Mouse (Mus musculus) left cerebral cortex, adult 18-20 months (tissue): ENCODE data around the gene Snx13. TPM values are rescaled to one million over a fixed set of nuclear protein-coding genes. Genes with fewer than 3 reads are reported as not detected.

ENCODE experiments used
- DNase-seq, 2 experiments: peaks; one replicate each; pipeline ENCODE4 v3.0.0; 2021 to 2022; ENCODE audit warnings: low spot score in 2 of 2, mixed read lengths in 1 of 2
- long read RNA-seq, 2 experiments: library from polyadenylated mRNA; stranded (forward); transcript quantifications; one replicate each; pipeline ENCODE4 v2.0.0; 2021
- total RNA-seq, 2 experiments: library from RNA; stranded (reverse); gene quantifications; 2 replicates each; pipeline ENCODE4 v1.2.3; 2021

The Snx13 gene
- 10 to 100 TPM; 65.2 to 68.8 TPM for total RNA-seq
- long read RNA-seq, experiment 1, full-length matches to known transcripts = 30 of 56 reads
- long read RNA-seq, experiment 1, partial matches to known transcripts = 6 of 56 reads
- long read RNA-seq, experiment 1, other reads (novel, unspliced or antisense) = 20 of 56 reads
- long read RNA-seq, experiment 2, full-length matches to known transcripts = 17 of 30 reads
- long read RNA-seq, experiment 2, partial matches to known transcripts = 3 of 30 reads
- long read RNA-seq, experiment 2, other reads (novel, unspliced or antisense) = 10 of 30 reads

GRCm38 (mm10) chr12:35046999-35047319 is at the start of gene Snx13:
Gene Snx13, plus strand, starts transcription at chr12:35047186.
- peak; percentile 83 to 92 for DNase-seq

GRCm38 (mm10) chr12:34997597-34998182 is 49.3 kb upstream of the Snx13 start:
- no peak for DNase-seq

DNA sequence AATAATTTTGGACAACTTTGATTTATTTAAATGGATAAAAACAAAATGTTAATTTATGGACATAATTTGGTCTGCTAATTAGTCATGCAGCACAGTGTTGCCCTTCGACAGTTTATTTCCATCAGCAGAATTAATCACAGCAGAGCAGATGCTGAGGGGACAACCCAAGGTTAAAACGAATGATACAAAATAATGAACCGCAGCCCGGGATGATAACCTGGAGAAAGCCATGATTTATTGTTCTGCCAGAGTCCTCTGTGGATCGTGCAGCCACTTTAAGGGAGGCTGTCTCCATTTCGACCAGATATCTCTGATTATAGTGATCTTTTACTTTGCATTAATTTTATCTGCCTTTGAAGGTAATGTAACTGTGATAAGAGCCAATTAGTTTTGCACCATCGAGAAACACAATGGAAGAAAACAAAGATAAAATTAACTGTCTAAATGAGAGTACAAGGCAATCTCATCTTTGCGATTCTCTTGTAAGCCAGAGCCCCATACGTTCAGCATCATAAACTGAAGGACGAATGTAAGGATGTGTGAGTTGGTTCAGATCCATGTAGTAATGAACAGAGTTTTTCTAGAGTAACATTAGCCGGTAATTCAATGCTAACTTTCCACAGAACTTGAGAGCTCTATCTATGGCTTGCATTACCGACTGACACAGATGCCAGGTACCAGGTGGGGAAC is 48.1 kb upstream of the Snx13 start:
- DNase-seq = no peak

GRCm38 (mm10) chr12:35000323-35000722 is 46.7 kb upstream of the Snx13 start:
- DNase-seq = no peak

DNA sequence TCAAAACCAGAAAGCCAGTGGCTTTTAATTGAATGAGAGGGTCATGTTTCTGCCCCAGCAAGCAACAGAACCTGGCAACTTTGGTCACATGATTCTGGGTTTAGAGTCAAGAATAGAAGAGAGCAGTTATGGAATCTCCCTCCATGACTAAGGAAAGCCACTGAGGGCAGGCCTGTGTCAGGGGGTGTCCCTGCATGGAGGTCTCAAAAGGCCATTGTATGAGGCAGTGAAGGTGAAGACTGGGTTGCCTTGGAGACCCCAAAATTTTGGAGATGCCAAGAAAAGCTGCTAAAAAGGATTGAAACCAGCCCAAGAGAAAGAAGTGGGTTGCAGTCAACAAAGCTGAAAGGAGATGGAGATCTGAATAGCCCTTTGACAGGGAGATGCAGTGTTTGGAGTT is 41.2 kb upstream of the Snx13 start:
- DNase-seq = no peak

- no peak for DNase-seq
Observed at GRCm38 (mm10) chr12:35007851-35008250, 39.1 kb upstream of the Snx13 start.

- peak; percentile 7 to 19 for DNase-seq
Observed at GRCm38 (mm10) chr12:35008340-35009137, 38.4 kb upstream of the Snx13 start.

GRCm38 (mm10) chr12:35011462-35011861 is 35.5 kb upstream of the Snx13 start:
- DNase-seq = no peak

DNA sequence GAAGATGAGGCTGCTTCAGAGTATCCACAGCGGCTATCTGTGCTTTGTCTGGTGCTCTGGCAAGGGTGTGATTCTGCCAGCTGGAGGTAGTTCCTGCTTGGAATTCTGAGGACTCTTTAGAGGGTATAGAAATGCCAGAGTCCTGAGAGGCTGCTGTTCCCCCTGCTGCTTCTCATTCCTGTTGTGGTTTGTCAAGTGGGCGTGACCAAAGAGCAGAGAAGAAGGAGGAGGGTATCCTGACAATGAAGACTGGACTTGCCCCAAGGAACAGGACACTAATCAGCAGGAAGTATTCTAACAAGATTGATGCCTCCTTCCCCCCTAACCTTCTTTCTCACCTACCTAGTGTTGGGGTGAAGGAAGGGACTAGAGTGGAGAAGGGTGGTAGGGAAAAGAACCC is 33.0 kb upstream of the Snx13 start:
- no peak for DNase-seq

DNA sequence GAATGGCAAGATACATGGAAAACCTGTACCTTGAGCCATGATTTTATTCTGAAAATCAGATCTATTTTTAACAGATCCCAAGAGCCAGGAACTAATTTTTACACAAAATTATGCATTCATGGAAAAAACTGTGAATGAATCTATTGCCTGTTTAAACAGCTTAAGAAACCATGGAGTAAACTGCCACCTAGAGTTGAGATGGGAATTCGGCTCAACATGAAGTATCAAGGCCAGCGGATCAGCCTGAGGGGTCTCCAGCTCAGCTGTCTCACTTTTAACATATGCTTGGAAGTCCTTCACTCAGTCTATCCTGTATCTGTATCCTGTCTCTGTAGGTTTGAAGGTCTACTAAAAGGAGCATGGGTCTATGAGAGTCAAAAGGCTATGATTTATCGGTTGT is 30.9 kb upstream of the Snx13 start:
- peak in 1 of 2 experiments; percentile 14 for DNase-seq

GRCm38 (mm10) chr12:35016481-35017250 is 30.3 kb upstream of the Snx13 start:
- DNase-seq = no peak

DNA sequence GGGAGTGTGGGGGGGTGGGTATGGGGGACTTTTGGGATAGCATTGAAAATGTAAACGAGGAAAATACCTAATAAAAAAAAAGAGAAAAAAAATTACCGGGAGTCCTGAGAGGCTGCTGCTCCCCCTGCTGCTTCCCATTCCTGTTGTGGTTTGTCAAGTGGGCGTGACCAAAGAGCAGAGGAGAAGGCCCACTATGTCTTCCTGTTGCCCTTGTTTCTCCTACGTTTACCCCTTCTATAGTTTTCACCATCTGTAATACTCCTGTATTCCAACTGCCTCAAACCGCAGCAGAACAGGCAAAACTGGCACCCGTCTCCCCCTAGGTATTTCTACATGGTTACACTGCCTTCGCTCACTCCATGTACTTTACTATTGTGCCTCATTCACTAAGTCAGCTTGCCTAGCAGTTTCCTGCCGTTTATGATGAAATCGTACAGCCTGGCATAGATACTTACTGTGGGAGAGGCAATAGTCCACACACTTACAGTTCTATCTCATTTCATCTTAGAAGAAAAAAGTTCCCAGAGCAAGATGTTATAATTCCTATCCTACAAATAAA is 28.2 kb upstream of the Snx13 start:
- DNase-seq = no peak

- no peak for DNase-seq
Observed at GRCm38 (mm10) chr12:35021285-35021684, 25.7 kb upstream of the Snx13 start.

- no peak for DNase-seq
Observed at GRCm38 (mm10) chr12:35022066-35022465, 24.9 kb upstream of the Snx13 start.

DNA sequence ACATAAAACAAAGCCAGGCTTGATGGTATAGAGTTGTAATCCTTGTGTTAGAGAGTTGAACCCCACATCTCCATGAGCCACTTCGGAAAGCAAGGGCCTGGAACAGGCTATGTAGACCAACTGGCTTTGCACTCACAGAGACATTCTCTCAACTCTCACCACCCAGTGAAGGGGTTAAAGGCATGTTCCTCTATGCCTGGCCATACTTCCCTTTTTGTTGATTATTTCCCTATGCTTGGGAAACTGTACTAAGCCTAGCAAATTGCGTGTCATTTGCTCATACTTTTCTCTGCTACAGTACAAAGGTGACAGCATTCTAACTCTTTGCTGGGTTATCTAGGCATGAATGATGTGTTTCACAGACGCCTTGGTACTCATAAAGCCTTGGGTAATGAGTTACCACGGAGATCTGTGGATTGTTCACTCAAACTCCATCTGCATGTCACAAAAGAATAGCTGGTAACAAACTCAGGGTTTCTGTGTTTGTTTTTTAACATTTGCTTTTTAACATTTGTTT is 21.0 kb upstream of the Snx13 start:
- DNase-seq = no peak

DNA sequence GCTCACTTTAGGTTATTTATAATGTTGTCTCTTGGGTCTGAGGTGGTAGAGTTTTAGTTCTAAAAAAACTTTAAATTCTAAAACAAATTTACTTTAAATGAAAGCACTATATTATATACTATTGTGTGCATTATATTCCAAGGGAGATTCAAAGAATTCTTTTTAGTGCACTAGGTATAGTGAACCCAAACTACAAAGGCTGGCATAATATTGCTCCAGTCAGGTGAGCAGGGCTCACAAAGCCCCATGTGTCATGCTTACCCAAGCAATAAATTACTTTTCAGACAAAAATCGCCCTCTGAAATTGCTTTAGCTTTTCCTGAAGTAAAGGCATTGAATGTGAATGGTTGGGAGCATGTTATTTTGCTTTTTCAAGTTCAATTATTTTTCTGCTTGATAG is 19.5 kb upstream of the Snx13 start:
- DNase-seq = no peak

GRCm38 (mm10) chr12:35038668-35039570 is 8.1 kb upstream of the Snx13 start:
- peak; percentile 27 to 44 for DNase-seq

DNA sequence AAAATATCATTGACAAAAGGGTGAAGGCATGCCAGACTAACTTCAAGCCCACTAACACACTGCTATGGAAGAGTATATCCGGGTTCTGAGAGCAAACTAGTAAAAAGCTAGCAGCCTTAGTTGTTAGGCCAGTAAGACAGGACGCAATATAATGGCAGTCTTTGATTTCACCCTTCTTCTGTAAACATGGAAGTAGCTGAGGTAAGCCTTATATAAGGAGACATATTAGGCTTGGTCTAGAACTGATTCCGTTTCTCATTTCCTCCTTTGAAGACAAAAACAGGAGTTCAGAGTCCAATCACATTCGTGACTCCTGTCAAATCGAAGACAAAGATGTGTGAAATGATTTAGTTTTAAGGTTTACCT is 7.4 kb upstream of the Snx13 start:
- no peak for DNase-seq

DNA sequence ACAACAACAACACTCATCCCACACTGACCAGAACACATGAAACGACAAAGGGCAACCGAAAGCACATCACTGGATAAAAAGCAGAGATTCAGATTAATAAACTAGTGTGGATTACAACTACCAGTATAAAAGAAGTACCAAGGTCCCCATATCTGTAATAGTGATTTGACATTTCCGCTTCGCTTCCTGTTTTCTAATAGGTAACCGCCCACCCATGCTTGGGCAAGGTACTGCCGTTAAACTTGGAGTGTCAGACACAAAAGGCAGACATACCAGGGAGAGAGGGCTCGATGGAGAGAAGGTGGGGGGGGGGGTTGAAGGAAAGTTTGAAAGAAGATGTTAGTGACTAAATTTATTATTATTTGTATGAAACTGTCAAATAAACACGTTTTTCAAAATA is 5.0 kb upstream of the Snx13 start:
- no peak for DNase-seq
